Mouse (Mus musculus): ENCODE measurements around the gene Gp1ba. TPM values are rescaled to one million over a fixed set of nuclear protein-coding genes. Genes with fewer than 3 reads are reported as not detected.

Gene Gp1ba
- polyA plus RNA-seq, 2 experiments = 4.5 to 7.6 TPM

DNA sequence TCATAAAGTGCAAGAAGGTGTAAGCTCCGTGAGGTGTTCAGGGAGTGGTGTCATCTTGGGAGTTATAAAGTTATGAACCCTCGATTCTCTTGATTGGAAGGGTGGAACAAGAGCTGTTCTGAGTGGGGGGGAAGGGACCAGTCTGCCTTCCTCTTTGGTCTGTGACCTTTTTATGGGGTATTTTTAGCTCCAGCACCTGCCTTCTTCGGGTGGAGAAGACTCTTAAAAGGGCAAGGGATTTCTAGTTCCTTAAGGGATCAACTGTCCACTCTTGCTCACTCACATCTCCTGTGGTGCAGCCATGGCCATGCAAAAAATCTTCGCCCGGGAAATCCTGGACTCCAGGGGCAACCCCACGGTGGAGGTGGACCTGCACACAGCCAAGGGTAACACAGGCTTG lies 18.7 kb downstream of the Gp1ba start:
- H3K4me2 ChIP-seq (ENCODE audit: low read depth) = no peak overlapping the region
- H3K9ac ChIP-seq (replicated peaks) = no peak overlapping the region
- H3K4me3 ChIP-seq (ENCODE audit: insufficient read depth in 1 of 2, low read depth in 2 of 2, low read length in 2 of 2) = no peak overlapping the region
- H3K36me3 ChIP-seq (replicated peaks; ENCODE audit: control insufficient read depth, insufficient read depth, low read depth) = peaks cover 4% of the 10 kb centered on the region
- DNase-seq (ENCODE audit: low read depth in 3 of 3, low spot score in 3 of 3) (no peak), ATAC-seq (ENCODE audit: insufficient read depth) (no peak)
- peaks cover 19 to 20% of the 10 kb centered on the region in 2 experiments for H3K4me1 ChIP-seq (replicated peaks; ENCODE audit: control insufficient read depth in 2 of 2, insufficient read depth in 2 of 2, low read length in 1 of 2)
- TF ChIP-seq CTCF (IDR thresholded peaks at IDR 0.05; ENCODE audit: low read depth) = no peak
- TF ChIP-seq EP300 (IDR thresholded peaks at IDR 0.05; ENCODE audit: low read depth) = no peak
- 50% methylated on average over 6 of the region's 6 CpGs for WGBS (ENCODE audit: insufficient replicate concordance)
- no peaks in the 10 kb centered on the region; the same call in 1 of the 2 replicates for H3K27me3 ChIP-seq (ENCODE audit: control insufficient read depth, insufficient read depth, low read length)
- H3K27ac ChIP-seq = no peak overlapping the region
- no peaks in the 10 kb centered on the region for H3K9me3 ChIP-seq (ENCODE audit: control insufficient read depth, low read length)

GRCm38 (mm10) chr11:70657991-70658390 lies 19.1 kb downstream of the Gp1ba start:
- Histone ChIP-seq H3K27me3 (ENCODE audit: control insufficient read depth, insufficient read depth, low read length) (no peaks in the 10 kb centered on the region; the same call in 1 of the 2 replicates), H3K4me2 (ENCODE audit: low read depth) (no peak overlapping the region), H3K4me3 (ENCODE audit: insufficient read depth in 1 of 2, low read depth in 2 of 2, low read length in 2 of 2) (no peak overlapping the region), H3K9me3 (ENCODE audit: control insufficient read depth, low read length) (no peaks in the 10 kb centered on the region), H3K9ac (replicated peaks) (no peak overlapping the region), H3K36me3 (replicated peaks; ENCODE audit: control insufficient read depth, insufficient read depth, low read depth) (peaks cover 2% of the 10 kb centered on the region), H3K4me1 (replicated peaks; ENCODE audit: control insufficient read depth in 2 of 2, insufficient read depth in 2 of 2, low read length in 1 of 2) (peaks cover 15 to 20% of the 10 kb centered on the region in 2 experiments), H3K27ac (no peak overlapping the region)
- ATAC-seq (ENCODE audit: insufficient read depth) = no peak
- no peak for TF ChIP-seq CTCF (IDR thresholded peaks at IDR 0.05; ENCODE audit: low read depth)
- TF ChIP-seq EP300 (IDR thresholded peaks at IDR 0.05; ENCODE audit: low read depth) = no peak
- DNase-seq (ENCODE audit: low read depth in 3 of 3, low spot score in 3 of 3) = no peak
- WGBS (ENCODE audit: insufficient replicate concordance) = 73% methylated on average over 9 of the region's 9 CpGs

GRCm38 (mm10) chr11:70658521-70658920 lies 19.6 kb downstream of the Gp1ba start:
- Histone ChIP-seq H3K9ac (replicated peaks) (no peak overlapping the region), H3K9me3 (ENCODE audit: control insufficient read depth, low read length) (no peaks in the 10 kb centered on the region), H3K4me1 (replicated peaks; ENCODE audit: control insufficient read depth in 2 of 2, insufficient read depth in 2 of 2, low read length in 1 of 2) (peaks cover 15 to 20% of the 10 kb centered on the region in 2 experiments), H3K36me3 (replicated peaks; ENCODE audit: control insufficient read depth, insufficient read depth, low read depth) (peaks cover 5% of the 10 kb centered on the region), H3K27me3 (ENCODE audit: control insufficient read depth, insufficient read depth, low read length) (no peaks in the 10 kb centered on the region; the same call in 1 of the 2 replicates), H3K4me2 (ENCODE audit: low read depth) (no peak overlapping the region), H3K27ac (no peak overlapping the region), H3K4me3 (ENCODE audit: insufficient read depth in 1 of 2, low read depth in 2 of 2, low read length in 2 of 2) (no peak overlapping the region)
- no peak for DNase-seq (ENCODE audit: low read depth in 3 of 3, low spot score in 3 of 3)
- 68% methylated on average over 5 of the region's 5 CpGs for WGBS (ENCODE audit: insufficient replicate concordance)
- ATAC-seq (ENCODE audit: insufficient read depth) = no peak
- no peak for TF ChIP-seq EP300 (IDR thresholded peaks at IDR 0.05; ENCODE audit: low read depth)
- TF ChIP-seq CTCF (IDR thresholded peaks at IDR 0.05; ENCODE audit: low read depth) = no peak

GRCm38 (mm10) chr11:70658942-70659341 lies 20.0 kb downstream of the Gp1ba start:
- DNase-seq (ENCODE audit: low read depth in 3 of 3, low spot score in 3 of 3) (no peak), ATAC-seq (ENCODE audit: insufficient read depth) (no peak)
- Histone ChIP-seq H3K36me3 (replicated peaks; ENCODE audit: control insufficient read depth, insufficient read depth, low read depth) (peaks cover 5% of the 10 kb centered on the region), H3K9me3 (ENCODE audit: control insufficient read depth, low read length) (no peaks in the 10 kb centered on the region), H3K27ac (no peak overlapping the region), H3K4me3 (ENCODE audit: insufficient read depth in 1 of 2, low read depth in 2 of 2, low read length in 2 of 2) (no peak overlapping the region), H3K4me2 (ENCODE audit: low read depth) (no peak overlapping the region), H3K4me1 (replicated peaks; ENCODE audit: control insufficient read depth in 2 of 2, insufficient read depth in 2 of 2, low read length in 1 of 2) (peaks cover 15 to 20% of the 10 kb centered on the region in 2 experiments), H3K27me3 (ENCODE audit: control insufficient read depth, insufficient read depth, low read length) (no peaks in the 10 kb centered on the region; the same call in 1 of the 2 replicates), H3K9ac (replicated peaks) (no peak overlapping the region)
- TF ChIP-seq CTCF (IDR thresholded peaks at IDR 0.05; ENCODE audit: low read depth) (no peak), EP300 (IDR thresholded peaks at IDR 0.05; ENCODE audit: low read depth) (no peak)
- WGBS (ENCODE audit: insufficient replicate concordance) = 59% methylated on average over 8 of the region's 8 CpGs

DNA sequence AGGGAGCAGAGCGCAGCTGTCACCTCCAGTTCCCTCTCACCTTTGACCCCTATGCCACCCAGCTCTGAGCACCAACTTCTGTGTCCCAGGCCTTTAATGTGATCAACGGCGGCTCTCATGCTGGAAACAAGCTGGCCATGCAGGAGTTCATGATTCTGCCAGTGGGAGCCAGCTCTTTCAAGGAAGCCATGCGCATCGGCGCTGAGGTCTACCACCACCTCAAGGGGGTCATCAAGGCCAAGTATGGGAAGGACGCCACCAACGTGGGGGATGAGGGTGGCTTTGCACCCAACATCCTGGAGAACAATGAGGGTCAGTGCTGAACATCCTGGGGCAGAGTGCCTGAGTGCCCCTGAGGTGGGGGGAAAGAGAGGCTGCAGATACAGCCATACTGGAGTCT lies 21.6 kb downstream of the Gp1ba start:
- DNase-seq (ENCODE audit: low read depth in 3 of 3, low spot score in 3 of 3) = no peak
- WGBS (ENCODE audit: insufficient replicate concordance) = 79% methylated on average over 8 of the region's 8 CpGs
- H3K9me3 ChIP-seq (ENCODE audit: control insufficient read depth, low read length) = no peaks in the 10 kb centered on the region
- H3K4me3 ChIP-seq (ENCODE audit: insufficient read depth in 1 of 2, low read depth in 2 of 2, low read length in 2 of 2) = no peak overlapping the region
- TF ChIP-seq CTCF (IDR thresholded peaks at IDR 0.05; ENCODE audit: low read depth) (no peak), EP300 (IDR thresholded peaks at IDR 0.05; ENCODE audit: low read depth) (no peak)
- no peak overlapping the region for H3K27ac ChIP-seq
- H3K27me3 ChIP-seq (ENCODE audit: control insufficient read depth, insufficient read depth, low read length) = no peaks in the 10 kb centered on the region; the same call in 1 of the 2 replicates
- peaks cover 17% of the 10 kb centered on the region for H3K36me3 ChIP-seq (replicated peaks; ENCODE audit: control insufficient read depth, insufficient read depth, low read depth)
- H3K9ac ChIP-seq (replicated peaks) = no peak overlapping the region
- peaks cover 15 to 16% of the 10 kb centered on the region in 2 experiments for H3K4me1 ChIP-seq (replicated peaks; ENCODE audit: control insufficient read depth in 2 of 2, insufficient read depth in 2 of 2, low read length in 1 of 2)
- H3K4me2 ChIP-seq (ENCODE audit: low read depth) = no peak overlapping the region
- ATAC-seq (ENCODE audit: insufficient read depth) = no peak

Data from liver, embryonic 14.5 days (tissue).